Mouse (Mus musculus) heart, postnatal 0 days (tissue): ENCODE data around the gene 4930442H23Rik. TPM values are rescaled to one million over a fixed set of nuclear protein-coding genes. Genes with fewer than 3 reads are reported as not detected.
"Not testable (repeated sequence)": the region's sequence is repeated elsewhere in the genome, so short reads cannot be mapped to it uniquely, and the experiment has no call there.

Experiments
- ATAC-seq: fragments of 200-750 bp; cut with Nextera tagmentation; 2 replicates; pipeline ENCODE4 v1.8.0; 2017; ENCODE audit warnings: low read depth, moderate number of reproducible peaks, moderate library complexity; ENCODE audit not compliant: insufficient read depth
- DNase-seq: peaks from one replicate; pipeline ENCODE4 v3.0.0-alpha.2; 2016; ENCODE audit warnings: low spot score
- H3K27ac ChIP-seq: fragments of 300-500 bp; sonication (generic); 2 replicates; pipeline ENCODE4 v1.5.1; 2014; ENCODE audit warnings: low read depth, mild to moderate bottlenecking
- H3K27me3 ChIP-seq: fragments of 300-500 bp; sonication (generic); 2 replicates; pipeline ENCODE4 v1.6.1; 2014; ENCODE audit warnings: low read length, mixed read lengths; ENCODE audit not compliant: control insufficient read depth, insufficient read depth
- H3K36me3 ChIP-seq: fragments of 300-500 bp; sonication (generic); replicated peaks from 2 replicates; pipeline ENCODE4 v1.6.1; 2014; ENCODE audit warnings: low read length, mixed read lengths; ENCODE audit not compliant: control insufficient read depth, insufficient read depth
- H3K4me1 ChIP-seq: fragments of 300-500 bp; sonication (generic); 2 replicates; pipeline ENCODE4 v1.6.1; 2014; ENCODE audit warnings: antibody characterized with exemption; ENCODE audit not compliant: control insufficient read depth, insufficient read depth
- H3K4me2 ChIP-seq: fragments of 300-500 bp; sonication (generic); 2 replicates; pipeline ENCODE4 v1.6.1; 2014; ENCODE audit warnings: low read depth, mild to moderate bottlenecking, low read length, moderate library complexity
- H3K4me3 ChIP-seq: fragments of 300-500 bp; sonication (generic); 2 replicates; pipeline ENCODE4 v1.5.1; 2014; ENCODE audit warnings: low read depth, low read length
- H3K9ac ChIP-seq: fragments of 300-500 bp; sonication (generic); replicated peaks from 2 replicates; pipeline ENCODE4 v1.6.1; 2014; ENCODE audit warnings: low read depth, low read length, mixed read lengths
- H3K9me3 ChIP-seq: fragments of 300-500 bp; sonication (generic); replicated peaks from 2 replicates; pipeline ENCODE4 v1.6.1; 2016; ENCODE audit warnings: low read length; ENCODE audit not compliant: control insufficient read depth
- CTCF ChIP-seq: IDR thresholded peaks from 2 replicates; pipeline ENCODE4 v1.5.1; 2016; ENCODE audit warnings: antibody characterized with exemption, control low read depth, low read depth
- EP300 ChIP-seq: IDR thresholded peaks from 2 replicates; pipeline ENCODE4 v1.6.1; 2016; ENCODE audit warnings: antibody characterized with exemption, low read depth
- WGBS: fragments of 180-500 bp; shearing (Covaris S2); extraction: QIAGEN DNeasy Blood & Tissue Kit; methylation state at CpG from one replicate; pipeline ENCODE4 v1.1.7; 2014; 5-methylcytosine and 5-hydroxymethylcytosine counted together
- polyA plus RNA-seq: library from polyadenylated mRNA; unstranded; fragments of >200 nt; fragmentation: Nextera tagmentation; extraction: Ambion mirVana; gene quantifications from 2 replicates; pipeline ENCODE4 v1.2.1, GENCODE M21; 2015
- total RNA-seq: library from RNA; depleted of rRNA; stranded (reverse); fragments of >200 nt; gene quantifications from 2 replicates; pipeline ENCODE4 v1.2.3, GENCODE M21; 2014; ENCODE audit warnings: low replicate concordance

Gene 4930442H23Rik
- total and polyA plus RNA-seq, 2 experiments from 2014 or later, result 0.12 TPM; not detected in 1

GRCm38 (mm10) chr10:81174617-81175344, 8.9 kb downstream of the 4930442H23Rik start:
- Histone ChIP-seq H3K27ac (peak overlapping the region; percentile 95), H3K9ac (no peak overlapping the region), H3K4me3 (peak overlapping the region; percentile 29), H3K27me3 (no peaks in the 10 kb centered on the region), H3K9me3 (no peaks in the 10 kb centered on the region), H3K36me3 (peaks cover 25% of the 10 kb centered on the region), H3K4me1 (peaks cover 20% of the 10 kb centered on the region), H3K4me2 (peak overlapping the region; percentile 53)
- 4% methylated on average over 29 of the region's 29 CpGs for WGBS
- DNase-seq (peak; percentile 86), ATAC-seq (peak; percentile 48)
- TF ChIP-seq EP300 (no peak), CTCF (peak; percentile 91)

GRCm38 (mm10) chr10:81173132-81173531, 10.5 kb downstream of the 4930442H23Rik start:
- DNase-seq (peak; percentile 84), ATAC-seq (peak; percentile 18; the same call in 1 of the 2 replicates)
- TF ChIP-seq CTCF, result peak; percentile 81
- no peak for TF ChIP-seq EP300
- peak overlapping the region; percentile 18; the same call in 1 of the 2 replicates for H3K9ac ChIP-seq
- peaks cover 9% of the 10 kb centered on the region for H3K36me3 ChIP-seq
- peak overlapping the region; percentile 45 for H3K4me2 ChIP-seq
- H3K27me3 ChIP-seq, result no peaks in the 10 kb centered on the region
- peaks cover 23% of the 10 kb centered on the region for H3K4me1 ChIP-seq
- H3K4me3 ChIP-seq, result no peak overlapping the region
- 8% methylated on average over 21 of the region's 21 CpGs for WGBS
- H3K9me3 ChIP-seq, result no peaks in the 10 kb centered on the region
- H3K27ac ChIP-seq, result peak overlapping the region; percentile 87

- not testable (repeated sequence) for H3K9ac ChIP-seq, H3K9me3 ChIP-seq, H3K4me3 ChIP-seq, DNase-seq, H3K27me3 ChIP-seq, H3K36me3 ChIP-seq
- 46% methylated on average over 6 of the region's 14 CpGs for WGBS
- ATAC-seq, result peak; percentile 19; the same call in 1 of the 2 replicates
- Histone ChIP-seq H3K4me2 (peak overlapping the region; percentile 21; the same call in 1 of the 2 replicates), H3K27ac (peak overlapping the region; percentile 66), H3K4me1 (peaks cover 20% of the 10 kb centered on the region)
These were observed 14.2 kb downstream of the 4930442H23Rik start for GRCm38 (mm10) chr10:81169411-81169900.

- H3K9me3 ChIP-seq, result no peaks in the 10 kb centered on the region
- peak; percentile 90 for DNase-seq
- no peak for TF ChIP-seq EP300
- no peak for TF ChIP-seq CTCF
- peaks cover 19% of the 10 kb centered on the region for H3K4me1 ChIP-seq
- peak; percentile 52 for ATAC-seq
- peaks cover under 1% of the 10 kb centered on the region; the same call in 1 of the 2 replicates for H3K36me3 ChIP-seq
- peak overlapping the region; percentile 91 for H3K4me2 ChIP-seq
- H3K4me3 ChIP-seq, result peak overlapping the region; percentile 98
- H3K9ac ChIP-seq, result peak overlapping the region; percentile 58
- WGBS, result 2% methylated on average over 29 of the region's 29 CpGs
- peak overlapping the region; percentile 87 for H3K27ac ChIP-seq
- no peaks in the 10 kb centered on the region for H3K27me3 ChIP-seq
These were observed 15.0 kb downstream of the 4930442H23Rik start for GRCm38 (mm10) chr10:81168521-81169244.

GRCm38 (mm10) chr10:81168087-81168431, 15.6 kb downstream of the 4930442H23Rik start:
- Histone ChIP-seq H3K9me3 (no peaks in the 10 kb centered on the region), H3K4me1 (peaks cover 15% of the 10 kb centered on the region), H3K36me3 (peaks cover 5% of the 10 kb centered on the region; the same call in 1 of the 2 replicates), H3K27ac (peak overlapping the region; percentile 87), H3K4me3 (peak overlapping the region; percentile 98), H3K27me3 (no peaks in the 10 kb centered on the region), H3K4me2 (peak overlapping the region; percentile 91), H3K9ac (peak overlapping the region; percentile 37; the same call in 1 of the 2 replicates)
- DNase-seq (no peak), ATAC-seq (peak; percentile 47; the same call in 1 of the 2 replicates)
- no peak for TF ChIP-seq CTCF
- no peak for TF ChIP-seq EP300
- 11% methylated on average over 5 of the region's 5 CpGs for WGBS
